Mouse (Mus musculus): ENCODE measurements at regions not wholly inside any gene's neighbourhood (a gene's known extent, or its start where the extent isn't known, plus 50 kb on each side); places are given as distances from the start of the nearest gene placed in this dataset.

DNA sequence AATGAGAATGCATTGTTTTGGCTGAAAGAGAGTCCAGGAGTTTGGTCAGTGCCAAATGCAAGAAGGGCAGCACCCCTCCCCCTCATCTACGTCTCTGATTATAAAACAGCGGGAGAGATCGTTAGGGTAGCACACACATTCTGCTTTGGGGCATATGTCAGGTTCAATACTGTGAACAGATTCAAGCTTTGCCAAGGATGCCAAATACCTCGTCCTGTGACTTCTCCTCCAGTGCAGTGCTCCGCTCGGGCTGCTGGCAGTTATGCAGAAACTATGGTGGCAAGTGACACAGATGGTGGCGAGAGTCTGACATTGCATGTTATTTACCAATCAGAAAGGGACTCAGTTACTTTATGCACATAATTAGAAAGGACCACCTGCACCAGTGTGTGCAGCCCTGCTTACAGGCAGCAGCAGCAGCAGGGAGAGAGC, 799.9 kb downstream of the Robo1 start:
- TF ChIP-seq POLR2A (IDR thresholded peaks at IDR 0.05; ENCODE audit: borderline replicate concordance, extremely low read depth, insufficient read depth, insufficient read length, poor library complexity, severe bottlenecking): no peak
- TF ChIP-seq CTCF (IDR thresholded peaks at IDR 0.05; ENCODE audit: borderline replicate concordance, extremely low read depth, insufficient read depth, insufficient read length): no peak

All from brain, embryonic 14.5 days (tissue).